Mouse (Mus musculus) T-cell, adult 2 months (primary cell): ENCODE data around the gene Dio1.

ENCODE experiments used
- DNase-seq: peaks from one replicate; pipeline ENCODE4 v3.0.0; 2022; ENCODE audit warnings: low spot score

Dio1 gene

DNA sequence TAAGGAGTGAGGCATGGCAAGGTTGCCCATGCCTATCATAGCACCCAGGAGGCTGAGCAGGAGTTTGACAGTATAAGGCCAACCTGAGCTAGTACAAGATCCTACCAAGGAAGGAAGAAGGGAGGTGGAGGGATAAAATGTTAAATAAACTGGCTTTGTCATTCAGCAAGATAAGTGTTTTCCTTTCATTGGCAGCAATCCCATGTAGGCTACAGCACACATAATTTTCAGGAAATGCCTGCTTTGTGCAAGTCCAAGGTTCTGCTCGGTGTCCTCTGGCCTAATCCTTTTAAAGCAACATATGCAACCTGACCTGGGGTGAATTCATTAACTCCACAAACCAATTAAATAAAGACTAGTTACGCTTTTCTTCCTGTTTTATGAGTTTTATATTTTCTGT lies 61.6 kb downstream of the Dio1 start:
- no peak for DNase-seq

DNA sequence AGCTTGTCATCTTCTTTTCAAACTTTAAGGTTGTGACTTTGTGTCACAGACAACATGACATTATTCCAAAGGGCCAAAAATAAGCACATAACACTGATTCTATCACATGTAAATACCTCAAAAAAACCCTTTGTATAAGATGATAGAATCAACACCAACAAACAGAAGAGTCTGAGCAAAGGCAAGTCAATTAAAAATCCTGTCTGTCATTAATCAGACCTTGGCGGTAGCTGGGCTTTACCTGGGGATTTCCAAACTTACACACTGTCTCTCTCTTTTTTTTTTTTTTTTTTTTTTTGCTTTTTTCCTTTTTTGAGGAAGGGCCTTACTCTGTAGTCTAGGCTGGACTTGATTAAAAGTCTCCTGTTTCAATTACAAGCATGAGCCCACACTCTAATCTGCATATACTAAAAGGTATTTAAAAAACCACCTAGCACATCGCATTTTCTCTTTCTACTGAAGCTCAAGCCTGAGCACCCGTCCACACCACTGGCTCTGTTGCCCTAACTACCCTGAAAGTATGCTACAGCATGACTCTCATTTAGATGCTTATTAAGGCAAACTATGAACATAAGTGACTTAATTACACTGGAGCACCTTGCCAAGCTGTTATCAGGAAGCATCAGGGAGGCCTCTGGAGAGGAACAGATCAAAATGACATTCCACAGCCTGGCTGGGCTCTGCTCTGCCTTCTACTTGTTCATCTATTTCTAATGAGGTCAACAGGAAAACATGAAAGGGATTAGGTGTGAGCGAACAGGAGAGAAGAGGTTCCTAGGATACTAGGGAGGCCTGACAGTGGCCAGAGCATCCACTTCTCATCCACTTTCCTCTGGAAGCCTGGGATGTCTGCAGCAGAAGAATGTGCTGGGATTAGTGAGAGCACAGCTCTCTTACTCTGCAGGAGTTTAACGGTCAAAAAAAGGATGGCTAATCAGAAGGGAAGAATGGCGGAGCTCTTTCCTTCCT lies 63.3 kb downstream of the Dio1 start:
- no peak for DNase-seq
